Mouse (Mus musculus) C2C12 (cell line): ENCODE data around the gene Gstp2.

Source experiments
- CTCF ChIP-seq: IDR thresholded peaks from one replicate; pipeline ENCODE4 v1.5.1; 2011; ENCODE audit not compliant: control insufficient read depth, insufficient read depth, insufficient read length
- USF1 ChIP-seq: IDR thresholded peaks from one replicate; pipeline ENCODE4 v1.6.1; 2011; ENCODE audit warnings: low read depth, mild to moderate bottlenecking, control low read depth, moderate library complexity

DNA sequence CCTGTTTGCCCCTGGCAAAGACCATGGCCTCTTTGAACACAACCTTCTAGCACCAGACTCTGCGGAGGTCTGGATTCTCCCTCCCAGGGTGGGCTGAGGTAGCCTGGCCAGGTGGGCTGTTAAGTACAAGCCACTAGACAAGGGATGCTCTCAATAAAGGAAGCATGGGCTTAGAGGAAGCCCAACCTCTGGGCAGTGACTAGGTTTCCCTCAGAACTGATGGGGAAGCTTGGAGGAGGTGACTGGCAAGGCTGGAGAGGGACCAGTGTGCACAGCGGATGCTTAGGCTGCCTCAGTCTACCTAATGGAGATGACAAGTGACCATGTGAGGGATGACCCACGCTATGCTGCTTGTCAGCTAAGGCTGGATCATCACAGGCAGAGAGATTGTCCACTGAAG, 53.9 kb downstream of the Gstp2 start:
- TF ChIP-seq USF1: no peak
- TF ChIP-seq CTCF: no peak
